Comparison of ENCODE assay signal across 12 mouse cellular contexts in the genomic region with DNA sequence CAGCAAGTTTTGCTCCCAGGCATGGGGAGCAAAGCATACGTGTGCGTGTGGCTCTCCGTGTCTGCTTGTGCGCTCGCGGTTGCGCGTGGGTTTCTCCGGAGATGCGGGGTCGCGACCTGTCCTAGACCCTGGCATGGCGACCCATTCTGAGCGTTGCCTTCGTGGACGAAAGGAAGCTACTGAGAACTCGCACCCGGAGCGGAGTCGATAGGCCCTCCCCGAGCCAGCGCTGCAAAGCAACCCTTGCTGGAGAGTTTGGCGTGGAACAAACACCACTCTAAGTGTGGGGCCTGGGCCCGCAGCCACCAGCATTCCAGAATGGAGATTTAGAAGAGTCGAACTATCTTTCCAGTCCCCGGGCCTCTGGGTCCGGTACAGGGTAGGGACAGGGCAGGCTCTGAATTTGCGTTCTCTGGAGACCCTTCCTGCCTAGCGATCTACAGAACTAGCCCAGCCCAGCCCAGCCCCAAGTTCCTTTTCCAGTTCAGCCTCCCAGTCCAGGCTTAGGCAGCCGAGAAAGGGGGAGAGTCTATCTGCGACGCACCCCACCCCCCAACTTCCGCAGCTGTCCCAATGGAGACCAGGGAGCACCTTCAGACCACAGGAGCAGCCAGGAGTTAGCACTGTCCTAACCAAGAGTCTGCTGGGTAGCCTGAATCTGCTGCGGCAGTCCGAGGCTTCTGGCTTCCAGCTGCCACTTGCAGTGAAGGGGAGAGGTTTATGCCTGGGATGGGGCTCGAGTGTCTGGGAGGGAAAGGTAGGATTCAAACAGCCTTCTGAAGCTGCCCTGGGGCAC. TPM values are rescaled to one million over a fixed set of nuclear protein-coding genes. Genes with fewer than 3 reads are reported as not detected.
A peak's percentile ranks its signal among the peaks of the same experiment; 100 is the strongest.
DNase-seq lines count a peak whose midpoint lies in the region; ATAC-seq and TF ChIP-seq lines count a peak whose summit lies in the region.
"Had no signal": no experiment of that assay in that cellular context is flagged by ENCODE, and none has a peak within 500 bp of the region (broad histone marks: within the 10 kb centered on the region; RNA-seq: fewer than 3 reads in every experiment).

No protein-coding gene starts in this region.

- H3K9ac ChIP-seq in kidney, embryonic 16.5 days (replicated peaks; ENCODE audit: low read length): no peak overlapping the region
- H3K9ac ChIP-seq in embryonic facial prominence, embryonic 11.5 days (replicated peaks; ENCODE audit: low read length): no peak overlapping the region
- H3K9ac ChIP-seq in hindbrain, embryonic 12.5 days: no peak overlapping the region
- H3K9ac ChIP-seq in midbrain, postnatal 0 days (replicated peaks; ENCODE audit: low read length, poor library complexity, severe bottlenecking): peak overlapping the region; percentile 69

- DNase-seq in kidney, adult 9 months: no peak
- DNase-seq in embryonic facial prominence, embryonic 11.5 days (ENCODE audit: low spot score): peak; percentile 12
- DNase-seq in midbrain, postnatal 0 days (ENCODE audit: low spot score): no peak
- no peak for DNase-seq in urinary bladder, postnatal 14 days (ENCODE audit: low spot score)
- DNase-seq in adrenal gland, adult 18-20 months (ENCODE audit: low spot score in 2 of 2): no peak
- no peak for DNase-seq in left cerebral cortex, postnatal 14 days (ENCODE audit: low spot score in 2 of 2)
- DNase-seq: gastrocnemius, postnatal 14 days; thymus, postnatal 25 days had no signal

- H3K27ac ChIP-seq in kidney, embryonic 16.5 days (ENCODE audit: low read length): no peak overlapping the region
- H3K27ac ChIP-seq in embryonic facial prominence, embryonic 11.5 days (replicated peaks; ENCODE audit: low read depth, low read length): no peak overlapping the region
- no peak overlapping the region for H3K27ac ChIP-seq in hindbrain, embryonic 12.5 days
- H3K27ac ChIP-seq in midbrain, postnatal 0 days (ENCODE audit: low read depth, low read length): peak overlapping the region; percentile 71
- H3K27ac ChIP-seq: macrophage had no signal

- H3K4me3 ChIP-seq in kidney, embryonic 16.5 days (ENCODE audit: low read length): peak overlapping the region; percentile 6; the same call in 1 of the 2 replicates
- peak overlapping the region; percentile 21 for H3K4me3 ChIP-seq in embryonic facial prominence, embryonic 11.5 days (ENCODE audit: low read depth, low read length)
- peak overlapping the region; percentile 13; the same call in 1 of the 2 replicates for H3K4me3 ChIP-seq in hindbrain, embryonic 12.5 days
- H3K4me3 ChIP-seq in midbrain, postnatal 0 days (ENCODE audit: low read depth, low read length): peak overlapping the region; percentile 43

- no peaks in the 10 kb centered on the region for H3K4me1 ChIP-seq in kidney, embryonic 16.5 days (ENCODE audit: insufficient read depth, low read length)
- peaks cover 3% of the 10 kb centered on the region; the same call in 1 of the 2 replicates for H3K4me1 ChIP-seq in embryonic facial prominence, embryonic 11.5 days (ENCODE audit: control insufficient read depth, insufficient read depth, low read length)
- H3K4me1 ChIP-seq in hindbrain, embryonic 12.5 days: no peaks in the 10 kb centered on the region
- 0 out of 2 replicates have a peak, but pooled peaks cover 2% of the 10 kb centered on the region for H3K4me1 ChIP-seq in midbrain, postnatal 0 days (ENCODE audit: insufficient read depth, low read length)

- H3K36me3 ChIP-seq in kidney, embryonic 16.5 days (ENCODE audit: insufficient read depth, low read length): no peaks in the 10 kb centered on the region
- H3K36me3 ChIP-seq in embryonic facial prominence, embryonic 11.5 days (replicated peaks; ENCODE audit: control insufficient read depth, insufficient read depth, low read depth, low read length): no peaks in the 10 kb centered on the region
- H3K36me3 ChIP-seq in hindbrain, embryonic 12.5 days: no peaks in the 10 kb centered on the region
- no peaks in the 10 kb centered on the region for H3K36me3 ChIP-seq in midbrain, postnatal 0 days (ENCODE audit: insufficient read depth, low read length)

- whole genome bisulfite sequencing in kidney, embryonic 16.5 days: 1% methylated on average over 36 of the region's 36 CpGs
- 1% methylated on average over 36 of the region's 36 CpGs for WGBS in embryonic facial prominence, embryonic 11.5 days
- WGBS in hindbrain, embryonic 12.5 days: 1% methylated on average over 36 of the region's 36 CpGs
- 4% methylated on average over 36 of the region's 36 CpGs for WGBS in midbrain, postnatal 0 days

- no peak for TF ChIP-seq CTCF in midbrain, postnatal 0 days (IDR thresholded peaks at IDR 0.05)

- no peaks in the 10 kb centered on the region for H3K9me3 ChIP-seq in kidney, embryonic 16.5 days (ENCODE audit: low read length)
- H3K9me3 ChIP-seq in embryonic facial prominence, embryonic 11.5 days (replicated peaks; ENCODE audit: control insufficient read depth, low read length): no peaks in the 10 kb centered on the region
- no peaks in the 10 kb centered on the region for H3K9me3 ChIP-seq in hindbrain, embryonic 12.5 days (replicated peaks)
- H3K9me3 ChIP-seq in midbrain, postnatal 0 days (ENCODE audit: low read length): no peaks in the 10 kb centered on the region

- no peak; the same call in 1 of the 2 replicates for ATAC-seq in kidney, embryonic 16.5 days (ENCODE audit: low FRiP score, low TSS enrichment)
- ATAC-seq in embryonic facial prominence, embryonic 11.5 days (replicated peaks; ENCODE audit: insufficient number of reproducible peaks, low FRiP score, low TSS enrichment, low read depth): peak; percentile 75
- peak; percentile 58; the same call in 1 of the 2 replicates for ATAC-seq in hindbrain, embryonic 12.5 days (ENCODE audit: low FRiP score)
- peak; percentile 32 for ATAC-seq in midbrain, postnatal 0 days (ENCODE audit: low FRiP score)
- ATAC-seq: Patski had no signal

- intact Hi-C loops in left cerebral cortex, postnatal 14 days (cut with DNase I): no loop called here

- H3K27me3 ChIP-seq in kidney, embryonic 16.5 days (ENCODE audit: insufficient read depth, low read length): peaks cover 95% of the 10 kb centered on the region
- peaks cover 47% of the 10 kb centered on the region for H3K27me3 ChIP-seq in embryonic facial prominence, embryonic 11.5 days (ENCODE audit: control insufficient read depth, insufficient read depth, low read length)
- peaks cover 89% of the 10 kb centered on the region for H3K27me3 ChIP-seq in hindbrain, embryonic 12.5 days
- H3K27me3 ChIP-seq in midbrain, postnatal 0 days (ENCODE audit: insufficient read depth, low read length): peaks cover 10% of the 10 kb centered on the region; the same call in 1 of the 2 replicates

- H3K4me2 ChIP-seq in kidney, embryonic 16.5 days (replicated peaks; ENCODE audit: low read depth, low read length): no peak overlapping the region
- H3K4me2 ChIP-seq in embryonic facial prominence, embryonic 11.5 days (ENCODE audit: low read depth, low read length): peak overlapping the region; percentile 38; the same call in 1 of the 2 replicates
- H3K4me2 ChIP-seq in hindbrain, embryonic 12.5 days (replicated peaks): peak overlapping the region; percentile 21
- H3K4me2 ChIP-seq in midbrain, postnatal 0 days (ENCODE audit: low read depth, low read length, poor library complexity, severe bottlenecking): peak overlapping the region; percentile 73

RNA-seq across cellular contexts. Expression of gene Otx2, which starts 0.6 kb away (rescaled TPM):
- polyA plus RNA-seq in kidney, embryonic 16.5 days (2015; fragmentation: Nextera tagmentation; extraction: Ambion mirVana): not detected in 2 replicates
- polyA plus RNA-seq in embryonic facial prominence, embryonic 11.5 days (2014; fragmentation: Nextera tagmentation; extraction: Ambion mirVana): 16.6 and 20.5 TPM in 2 replicates
- polyA plus RNA-seq in hindbrain, embryonic 12.5 days (2016; fragmentation: Nextera tagmentation; extraction: Ambion mirVana): 15.8 and 20.3 TPM in 2 replicates
- total RNA-seq in midbrain, postnatal 0 days (2014; rRNA removed): 90.3 and 93.2 TPM in 2 replicates
- 61.2 and 62.0 TPM in 2 replicates for polyA plus RNA-seq in midbrain, postnatal 0 days (2015; fragmentation: Nextera tagmentation; extraction: Ambion mirVana)
- not detected for total RNA-seq in adrenal gland, adult 18-20 months (2021)
- 1 to 10 TPM; 1.1 to 1.5 TPM for total RNA-seq in left cerebral cortex, postnatal 14 days (2021)
- total RNA-seq: gastrocnemius, postnatal 14 days had no signal
- polyA plus RNA-seq: macrophage, Patski had no signal

Comparison
In these comparisons a context has a peak if more than half of its experiments do, and no peak if none do; other contexts are left out.
1. RNA of gene Otx2, which starts 0.6 kb away (polyA plus RNA-seq): 61.2 to 62.0 TPM in midbrain, postnatal 0 days, 16.6 to 20.5 TPM in embryonic facial prominence, embryonic 11.5 days and 15.8 to 20.3 TPM in hindbrain, embryonic 12.5 days; not detected in kidney, embryonic 16.5 days; every median in the first group is over 10 times any median in the second.
2. Peak in every context shown above with its lines, with median percentiles within 50 percentile points of each other: H3K4me3 ChIP-seq.